In the genomic region with DNA sequence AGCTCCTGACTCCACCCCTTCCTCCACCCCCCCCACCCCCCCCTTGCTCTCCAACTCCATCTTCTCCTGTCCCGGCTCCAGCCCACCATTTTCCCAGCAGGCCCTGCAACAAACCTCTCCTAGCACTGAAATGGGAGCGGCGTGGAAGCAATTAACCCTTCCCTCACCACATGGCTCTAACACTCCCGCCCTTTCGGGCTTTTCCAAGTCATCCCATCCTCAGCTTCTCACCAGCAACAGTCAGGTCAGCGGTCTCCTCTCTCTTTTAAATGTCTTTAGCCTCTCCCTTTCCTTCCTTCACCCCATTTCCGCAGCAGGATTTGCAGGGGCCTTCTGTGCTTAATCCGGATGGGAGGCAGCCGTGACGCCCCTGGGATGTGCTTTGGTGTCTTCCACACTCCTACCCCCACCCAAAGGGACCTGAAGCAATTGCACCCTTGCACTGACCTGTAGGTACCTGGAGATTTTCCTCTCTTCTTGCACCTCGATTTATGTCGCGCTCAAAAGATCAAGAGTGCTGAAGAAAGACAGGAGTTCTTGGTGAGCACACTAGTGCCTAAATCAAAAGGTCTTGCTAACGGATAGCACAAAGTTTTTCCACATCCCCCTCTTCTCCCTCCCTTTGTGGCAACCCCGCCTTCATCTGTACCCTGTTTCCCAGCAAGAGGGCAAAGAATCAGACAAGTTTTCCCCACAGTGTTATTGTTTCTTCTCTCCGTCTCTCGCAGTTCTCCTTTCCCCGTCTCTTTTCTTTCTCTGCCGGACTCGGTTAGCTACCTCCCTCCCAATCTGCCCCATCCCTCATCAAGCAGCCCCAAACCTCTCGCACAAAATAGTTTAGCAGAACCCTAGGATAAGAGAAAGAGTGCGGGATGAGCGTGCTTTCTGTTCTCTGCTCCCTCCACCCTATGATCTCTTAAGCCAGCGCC, we compare ENCODE assay signal across 1 mouse cellular context.
TF ChIP-seq lines count a peak whose summit lies in the region.

No protein-coding gene starts in this region.

TF ChIP-seq in C2C12, 6 proteins besides CTCF, POLR2A, EP300 and RAD21:
- no peak for TF ChIP-seq MAX (IDR thresholded peaks at IDR 0.05)
- TF ChIP-seq USF1 (IDR thresholded peaks at IDR 0.05; ENCODE audit: low read depth), result no peak
- no peak for TF ChIP-seq MYOD1 (IDR thresholded peaks at IDR 0.05; ENCODE audit: control insufficient read depth, insufficient read length, low read depth)
- TF ChIP-seq CEBPB (IDR thresholded peaks at IDR 0.05; ENCODE audit: low read depth), result no peak
- no peak for TF ChIP-seq FOSL1 (IDR thresholded peaks at IDR 0.05; ENCODE audit: insufficient read depth, low read length, poor library complexity, severe bottlenecking)
- no peak for TF ChIP-seq MYOG (IDR thresholded peaks at IDR 0.05; ENCODE audit: control insufficient read depth, extremely low read depth, insufficient read length)
